In the genomic region with DNA sequence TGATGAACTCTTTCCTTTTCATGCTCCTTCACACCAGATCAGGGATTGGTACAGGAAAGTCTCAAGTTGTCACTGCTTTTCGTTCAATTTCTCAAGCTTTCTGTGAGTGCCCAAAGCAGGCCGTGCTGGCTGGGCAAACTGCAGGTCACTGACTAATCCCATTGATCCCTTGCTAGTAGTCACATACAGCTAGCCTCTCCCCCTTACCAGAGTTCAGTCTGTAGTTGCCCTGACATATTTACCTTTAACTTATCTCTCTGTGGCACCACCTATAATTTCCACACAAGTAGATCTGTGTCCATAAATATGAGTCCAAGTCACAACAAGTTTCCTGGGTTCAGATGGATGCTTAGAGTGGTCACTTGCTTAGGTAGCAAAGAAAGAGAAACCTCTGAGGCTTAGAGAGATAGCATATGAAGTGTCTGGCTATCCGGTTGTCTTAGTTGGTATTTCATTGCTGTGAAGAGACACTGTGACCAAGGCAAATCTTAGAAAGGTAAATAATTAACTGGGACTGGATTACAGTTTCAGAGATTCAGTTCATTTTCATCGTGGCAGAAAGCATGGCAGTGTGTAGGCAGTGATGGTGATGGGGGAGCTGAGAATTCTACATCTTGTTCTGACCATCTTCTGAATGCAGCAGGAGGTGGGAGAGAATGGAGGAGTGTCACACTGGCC, we compare ENCODE assay signal across 23 mouse cellular contexts.
"Had no signal": no experiment of that assay in that cellular context is flagged by ENCODE, and none has a peak within 500 bp of the region (broad histone marks: within the 10 kb centered on the region; RNA-seq: fewer than 3 reads in every experiment).

No protein-coding gene starts in this region.

- DNase-seq: kidney, adult 18-20 months; kidney, postnatal 10 days; kidney, postnatal 4 days; left cerebral cortex, postnatal 4 days; lung, adult 18-20 months; lung, postnatal 10 days; lung, postnatal 36 days; retina, postnatal 1 day; right cerebral cortex, postnatal 25 days; spleen, adult 18-20 months; thymus, postnatal 25 days had no signal

- H3K27me3 ChIP-seq: limb, embryonic 12.5 days; limb, embryonic 15.5 days; lung, embryonic 15.5 days; megakaryocyte, embryonic 14.5 days; midbrain, embryonic 13.5 days; neural tube, embryonic 13.5 days; stomach, embryonic 15.5 days had no signal

- H3K27ac ChIP-seq: hindbrain, postnatal 0 days; limb, embryonic 12.5 days; limb, embryonic 15.5 days; lung, embryonic 15.5 days; midbrain, embryonic 10.5 days; midbrain, embryonic 13.5 days; neural tube, embryonic 13.5 days; stomach, embryonic 15.5 days had no signal

- H3K4me1 ChIP-seq: limb, embryonic 12.5 days; limb, embryonic 15.5 days; lung, embryonic 15.5 days; megakaryocyte, embryonic 14.5 days; midbrain, embryonic 10.5 days; midbrain, embryonic 13.5 days; neural tube, embryonic 13.5 days; stomach, embryonic 15.5 days had no signal

- ATAC-seq: hindbrain, postnatal 0 days; inflammation-experienced regulatory T-cells, adult 6 months; midbrain, embryonic 13.5 days; midbrain, embryonic 16.5 days had no signal

- H3K36me3 ChIP-seq: limb, embryonic 12.5 days; limb, embryonic 15.5 days; lung, embryonic 15.5 days; midbrain, embryonic 10.5 days; midbrain, embryonic 13.5 days; neural tube, embryonic 13.5 days; stomach, embryonic 15.5 days had no signal

- H3K4me2 ChIP-seq: limb, embryonic 12.5 days; limb, embryonic 15.5 days; lung, embryonic 15.5 days; midbrain, embryonic 13.5 days; neural tube, embryonic 13.5 days; stomach, embryonic 15.5 days had no signal

- H3K9me3 ChIP-seq: limb, embryonic 12.5 days; limb, embryonic 15.5 days; lung, embryonic 15.5 days; megakaryocyte, embryonic 14.5 days; midbrain, embryonic 10.5 days; midbrain, embryonic 13.5 days; neural tube, embryonic 13.5 days; stomach, embryonic 15.5 days had no signal

- H3K9ac ChIP-seq: limb, embryonic 12.5 days; limb, embryonic 15.5 days; lung, embryonic 15.5 days; midbrain, embryonic 13.5 days; neural tube, embryonic 13.5 days; stomach, embryonic 15.5 days had no signal

- H3K4me3 ChIP-seq: limb, embryonic 12.5 days; limb, embryonic 15.5 days; lung, embryonic 15.5 days; megakaryocyte, embryonic 14.5 days; midbrain, embryonic 10.5 days; midbrain, embryonic 13.5 days; myocyte; neural tube, embryonic 13.5 days; stomach, embryonic 15.5 days had no signal
